Comparison of ENCODE assay signal across 8 mouse cellular contexts in the genomic region with DNA sequence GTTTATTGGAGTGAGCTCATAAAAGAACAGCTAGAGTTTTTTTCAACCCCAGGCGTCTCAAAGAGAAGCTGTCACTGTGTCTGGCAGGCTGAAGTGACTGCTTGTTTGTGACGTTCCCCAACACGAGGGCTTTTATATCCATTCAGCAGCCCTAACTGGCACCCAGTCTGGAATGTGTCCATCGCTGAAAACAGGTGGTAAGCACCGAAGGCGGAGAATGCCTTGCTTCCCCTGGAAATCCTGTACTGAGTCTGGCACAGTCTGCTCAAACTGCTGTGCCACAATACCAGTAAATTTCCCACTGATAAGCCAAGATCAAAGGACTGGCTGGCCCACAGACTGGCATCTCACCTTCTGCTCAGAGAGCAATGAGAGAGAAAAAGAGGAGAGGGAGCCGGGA. TPM values are rescaled to one million over a fixed set of nuclear protein-coding genes. Genes with fewer than 3 reads are reported as not detected.
DNase-seq lines count a peak whose midpoint lies in the region; ATAC-seq and TF ChIP-seq lines count a peak whose summit lies in the region.

No protein-coding gene starts in this region.

- no peak for TF ChIP-seq POLR2A in myocyte (IDR thresholded peaks at IDR 0.05; ENCODE audit: insufficient read length, low read depth)

- 33% methylated on average over 7 of the region's 7 CpGs for WGBS in neural tube, embryonic 12.5 days

- H3K27me3 ChIP-seq in neural tube, embryonic 12.5 days (replicated peaks) = no peaks in the 10 kb centered on the region
- H3K27me3 ChIP-seq in myocyte (ENCODE audit: control insufficient read depth, insufficient read depth, insufficient read length) = no peaks in the 10 kb centered on the region

- H3K79me2 ChIP-seq in myocyte (ENCODE audit: control insufficient read depth, insufficient read depth) = no peaks in the 10 kb centered on the region

- no peak overlapping the region for H3K27ac ChIP-seq in neural tube, embryonic 12.5 days

- no peak overlapping the region for H3K4me2 ChIP-seq in neural tube, embryonic 12.5 days (replicated peaks)
- H3K4me2 ChIP-seq in myocyte (ENCODE audit: low read depth) = peak overlapping the region; percentile 79

- H3K4me3 ChIP-seq in neural tube, embryonic 12.5 days = no peak overlapping the region
- no peak overlapping the region for H3K4me3 ChIP-seq in myocyte

- no peaks in the 10 kb centered on the region for H3K36me3 ChIP-seq in neural tube, embryonic 12.5 days
- H3K36me3 ChIP-seq in myocyte (ENCODE audit: control insufficient read depth, insufficient read depth) = no peaks in the 10 kb centered on the region

- no peak for ATAC-seq in cerebellum, adult (ENCODE audit: insufficient number of reproducible peaks, low FRiP score, low TSS enrichment)
- ATAC-seq in neural tube, embryonic 12.5 days (ENCODE audit: low FRiP score, low read depth) = 0 out of 2 replicates have a peak, but pooled peaks have one; percentile 7

- peaks cover 19% of the 10 kb centered on the region for H3K4me1 ChIP-seq in neural tube, embryonic 12.5 days

- H3K9ac ChIP-seq in neural tube, embryonic 12.5 days = no peak overlapping the region

- H3K9me3 ChIP-seq in neural tube, embryonic 12.5 days = no peaks in the 10 kb centered on the region

- DNase-seq in cerebellum, adult 11-12 months = peak; percentile 30
- no peak for DNase-seq in neural tube, embryonic 10.5 days (ENCODE audit: extremely low spot score, low spot score)
- peak; percentile 84 for DNase-seq in layer of hippocampus, adult 9-11 months
- no peak for DNase-seq in embryo, embryonic 10.5 days (ENCODE audit: low spot score)
- no peak for DNase-seq in urinary bladder, postnatal 14 days (ENCODE audit: low spot score)

- no peak overlapping the region for H3ac ChIP-seq in myocyte (ENCODE audit: control insufficient read depth, insufficient read length)

TF ChIP-seq in myocyte, 11 proteins besides CTCF, POLR2A, EP300 and RAD21:
- TF ChIP-seq TCF12 (IDR thresholded peaks at IDR 0.05; ENCODE audit: insufficient read depth, poor library complexity, severe bottlenecking) (no peak), USF1 (IDR thresholded peaks at IDR 0.05; ENCODE audit: low read depth) (no peak), MYOD1 (IDR thresholded peaks at IDR 0.05; ENCODE audit: control insufficient read depth in 1 of 3, insufficient read length in 2 of 3, low read depth in 2 of 3) (peak in 2 of 3 experiments; percentile 67 to 89), MAX (IDR thresholded peaks at IDR 0.05; ENCODE audit: low read depth) (no peak), CEBPB (IDR thresholded peaks at IDR 0.05; ENCODE audit: insufficient read depth, poor library complexity, severe bottlenecking) (no peak), REST (IDR thresholded peaks at IDR 0.05; ENCODE audit: insufficient read depth, insufficient read length) (no peak), POLR2AphosphoS2 (IDR thresholded peaks at IDR 0.05; ENCODE audit: insufficient read length, low read depth) (no peak), SRF (IDR thresholded peaks at IDR 0.05; ENCODE audit: control insufficient read depth, insufficient read length, low read depth) (no peak), TCF3 (IDR thresholded peaks at IDR 0.05; ENCODE audit: insufficient read length, low read depth) (no peak), E2F4 (IDR thresholded peaks at IDR 0.05; ENCODE audit: insufficient read depth) (no peak), MYOG (IDR thresholded peaks at IDR 0.05; ENCODE audit: control insufficient read depth in 1 of 3, insufficient read depth in 1 of 3, insufficient read length in 2 of 3, low read depth in 2 of 3) (peak in 1 of 3 experiments; percentile 65)

RNA-seq across cellular contexts. Expression of gene Abca1, which starts 59.1 kb away (rescaled TPM):
- 8.5 and 9.3 TPM in 2 replicates for polyA plus RNA-seq in neural tube, embryonic 12.5 days (2016; fragmentation: Nextera tagmentation; extraction: Ambion mirVana)
- 0.68 TPM for polyA plus RNA-seq in myocyte (2012; fragmentation: generic; extraction: Trizol)

Comparison
In these comparisons a context has a peak if more than half of its experiments do, and no peak if none do; other contexts are left out.
1. DNase-seq: peak in cerebellum, adult 11-12 months (single experiment) and layer of hippocampus, adult 9-11 months (single experiment); none in neural tube, embryonic 10.5 days (single experiment), embryo, embryonic 10.5 days (single experiment) and urinary bladder, postnatal 14 days (single experiment).